In the genomic region with DNA sequence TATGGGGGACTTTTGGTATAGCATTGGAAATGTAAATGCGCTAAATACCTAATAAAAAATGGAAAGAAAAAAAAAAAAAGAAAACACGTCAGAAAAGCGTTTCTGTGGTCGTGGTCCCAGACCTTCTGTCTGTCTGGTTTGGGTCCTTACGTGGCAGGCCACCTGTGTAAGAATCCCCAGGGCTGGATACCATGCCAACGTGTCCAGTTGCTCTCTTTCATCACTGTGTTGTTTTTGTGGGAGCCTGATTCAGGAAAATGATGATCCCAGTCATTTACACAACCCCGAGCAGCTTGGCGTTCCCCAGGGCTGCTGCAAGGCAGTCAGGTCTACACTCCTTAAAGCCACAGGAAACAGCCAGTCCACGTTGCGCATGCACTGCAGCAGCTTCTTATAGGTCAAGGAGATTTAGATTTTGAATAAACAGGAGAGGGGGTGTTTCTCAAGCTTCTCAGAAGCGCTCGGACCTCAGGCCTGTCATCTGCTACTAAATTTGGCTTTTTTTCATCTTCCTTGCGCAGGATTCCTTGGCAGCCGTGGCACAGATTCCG, we compare ENCODE assay signal across 10 mouse cellular contexts.
DNase-seq lines count a peak whose midpoint lies in the region; TF ChIP-seq lines count a peak whose summit lies in the region.
"Had no signal": no experiment of that assay in that cellular context is flagged by ENCODE, and none has a peak within 500 bp of the region (broad histone marks: within the 10 kb centered on the region; RNA-seq: fewer than 3 reads in every experiment).

No protein-coding gene starts in this region.

- peak overlapping the region; percentile 12; the same call in 1 of the 2 replicates for H3K27ac ChIP-seq in left cerebral cortex, adult 2 months
- H3K27ac ChIP-seq in heart, adult 2 months: no peak overlapping the region
- H3K27ac ChIP-seq: hindbrain, embryonic 14.5 days; liver, embryonic 13.5 days had no signal

- no peak for TF ChIP-seq CTCF in left cerebral cortex, adult 2 months (IDR thresholded peaks at IDR 0.05)
- no peak for TF ChIP-seq CTCF in heart, adult 2 months (IDR thresholded peaks at IDR 0.05)

- intact Hi-C loops in left cerebral cortex, adult 2 months (cut with DNase I): loop anchor here (5.0 kb wide), 4 partner anchors 62 to 152 kb away; no protein-coding TSS in a partner anchor
- intact Hi-C loops in gastrocnemius, postnatal 14 days (cut with DNase I; ENCODE audit: low total_unique reads): no loop called here
- intact Hi-C loops in heart, adult 2 months (cut with DNase I): no loop called here

- H3K36me3 ChIP-seq in heart, adult 2 months (ENCODE audit: control insufficient read depth, insufficient read depth, low read length): no peaks in the 10 kb centered on the region
- H3K36me3 ChIP-seq: liver, embryonic 13.5 days had no signal

- 50% methylated on average over 15 of the region's 15 CpGs for WGBS in heart, adult 2 months

- TF ChIP-seq EP300 in heart, adult 2 months (IDR thresholded peaks at IDR 0.05; ENCODE audit: insufficient read depth, low read depth, low read length): no peak

- no peak for TF ChIP-seq POLR2A in heart, adult 2 months (IDR thresholded peaks at IDR 0.05; ENCODE audit: insufficient read depth, low read depth, low read length)

- H3K4me1 ChIP-seq in heart, adult 2 months (ENCODE audit: control insufficient read depth, insufficient read depth, low read length): peaks cover 8% of the 10 kb centered on the region
- H3K4me1 ChIP-seq: liver, embryonic 13.5 days had no signal

- no peaks in the 10 kb centered on the region for H3K79me2 ChIP-seq in heart, adult 2 months (replicated peaks; ENCODE audit: control insufficient read depth, insufficient read depth, low read length)

- H3K27me3 ChIP-seq in heart, adult 2 months (ENCODE audit: control insufficient read depth, insufficient read depth, low read length): no peaks in the 10 kb centered on the region
- H3K27me3 ChIP-seq: liver, embryonic 13.5 days had no signal

- DNase-seq in left cerebral cortex, adult 2 months (ENCODE audit: extremely low spot score in 1 of 2, low spot score in 2 of 2): peak in 1 of 2 experiments; percentile 22
- DNase-seq in left cerebral cortex, adult 11 months (ENCODE audit: low spot score): no peak
- DNase-seq in MN1 (ENCODE audit: low spot score): peak; percentile 29
- peak; percentile 29 for DNase-seq in cerebellum, adult 8-10 months
- DNase-seq in skeletal muscle tissue, adult 2 months (ENCODE audit: low read depth, low spot score): peak; percentile 19
- DNase-seq in gastrocnemius, postnatal 14 days: no peak
- DNase-seq in heart, adult 2 months: no peak
- DNase-seq: liver, embryonic 13.5 days had no signal

- no peak overlapping the region for H3K9ac ChIP-seq in heart, adult 2 months (ENCODE audit: low read depth, low read length)
- H3K9ac ChIP-seq: hindbrain, embryonic 14.5 days; liver, embryonic 13.5 days had no signal

- H3K4me3 ChIP-seq in left cerebral cortex, adult 2 months: no peak overlapping the region
- no peak overlapping the region for H3K4me3 ChIP-seq in heart, adult 2 months
- H3K4me3 ChIP-seq: erythroblast, embryonic 14.5 days; liver, embryonic 13.5 days had no signal

Comparison
In these comparisons a context has a peak if more than half of its experiments do, and no peak if none do; other contexts are left out.
1. DNase-seq: peak in MN1 (single experiment), cerebellum, adult 8-10 months (single experiment) and skeletal muscle tissue, adult 2 months (single experiment); none in left cerebral cortex, adult 11 months (single experiment), gastrocnemius, postnatal 14 days (single experiment) and heart, adult 2 months (0 of 2).